Mouse (Mus musculus) neural tube, postnatal 0 days (tissue): ENCODE measurements around the gene Slc35e1. TPM values are rescaled to one million over a fixed set of nuclear protein-coding genes. Genes with fewer than 3 reads are reported as not detected.

Experiments
- microRNA-seq: library from miRNA; unstranded; fragments of <30 nt; microRNA quantifications from one replicate; pipeline ENCODE4, GENCODE M21; 2016
- polyA plus RNA-seq: library from polyadenylated mRNA; unstranded; fragments of >200 nt; fragmentation: Nextera tagmentation; extraction: Ambion mirVana; gene quantifications from 2 replicates; pipeline ENCODE4 v1.2.1, GENCODE M21; 2015

The Slc35e1 gene
- 12.1 and 12.8 TPM in 2 replicates for polyA plus RNA-seq

GRCm38 (mm10) chr8:72491680-72492621 is at the start of gene Slc35e1:
TSS of gene Slc35e1 (minus strand) at chr8:72492614.

GRCm38 (mm10) chr8:72474826-72475546 is 17.4 kb downstream of the Slc35e1 start, which contains the start of gene Cherp:
TSS of gene Cherp (minus strand) at chr8:72475226.

GRCm38 (mm10) chr8:72443338-72443993 is 48.9 kb downstream of the Slc35e1 start, which contains the start of the genes Calr3 and 1700030K09Rik:
TSS of gene Calr3 (minus strand) at chr8:72443870.
TSS of gene 1700030K09Rik (plus strand) at chr8:72443880.

Small RNAs within 50 kb of the gene (microRNA-seq; reads per million reads assigned to microRNA genes)
- not detected for gene Gm28019
- gene Mir7068: 1.7 reads per million

Other genes starting within 250 kb of the Slc35e1 start
- 6.4 and 8.0 TPM in 2 replicates for gene Gm10282, start 187.4 kb downstream of the Slc35e1 start, polyA plus RNA-seq
- 12.0 and 15.9 TPM in 2 replicates for gene Klf2, start 173.6 kb downstream of the Slc35e1 start, polyA plus RNA-seq
- gene Eps15l1, start 71.2 kb downstream of the Slc35e1 start, polyA plus RNA-seq: 38.6 and 43.9 TPM in 2 replicates
- gene Calr3, start 48.7 kb downstream of the Slc35e1 start, polyA plus RNA-seq: 1.1 and 1.2 TPM in 2 replicates
- 11.4 and 12.8 TPM in 2 replicates for gene 1700030K09Rik, start 48.7 kb downstream of the Slc35e1 start, polyA plus RNA-seq
- 32.1 and 35.1 TPM in 2 replicates for gene Cherp, start 17.4 kb downstream of the Slc35e1 start, polyA plus RNA-seq
- gene Med26, start 55.7 kb upstream of the Slc35e1 start, polyA plus RNA-seq: 11.0 and 12.0 TPM in 2 replicates
- gene Smim7, start 78.5 kb upstream of the Slc35e1 start, polyA plus RNA-seq: 118 and 136 TPM in 2 replicates
- 47.0 and 51.7 TPM in 2 replicates for gene Tmem38a, start 79.4 kb upstream of the Slc35e1 start, polyA plus RNA-seq
- 4.9 and 5.5 TPM in 2 replicates for gene Nwd1, start 154.1 kb upstream of the Slc35e1 start, polyA plus RNA-seq
- gene Sin3b, start 230.7 kb upstream of the Slc35e1 start, polyA plus RNA-seq: 216 and 220 TPM in 2 replicates